Mouse (Mus musculus) liver, embryonic 11.5 days (tissue): Measurements from ENCODE around the gene Gm11559. TPM values are rescaled to one million over a fixed set of nuclear protein-coding genes. Genes with fewer than 3 reads are reported as not detected.
"Not testable (repeated sequence)": the region's sequence is repeated elsewhere in the genome, so short reads cannot be mapped to it uniquely, and the experiment has no call there.

Experiments
- ATAC-seq: fragments of 200-750 bp; cut with Nextera tagmentation; replicated peaks from 2 replicates; pipeline ENCODE4 v1.8.0; 2017; ENCODE audit warnings: moderate number of reproducible peaks, mild to moderate bottlenecking, moderate TSS enrichment, moderate library complexity; ENCODE audit not compliant: low FRiP score
- DNase-seq: peaks from one replicate; pipeline ENCODE4 v3.0.0-alpha.2; 2017; ENCODE audit warnings: low spot score
- H3K27ac ChIP-seq: fragments of 300-500 bp; sonication (generic); 2 replicates; pipeline ENCODE4 v1.5.1; 2014; ENCODE audit warnings: mild to moderate bottlenecking, low read depth, low read length, control low read depth
- H3K27me3 ChIP-seq: fragments of 300-500 bp; sonication (generic); replicated peaks from 2 replicates; pipeline ENCODE4 v1.6.1; 2014; ENCODE audit warnings: low read length, mixed read lengths; ENCODE audit not compliant: control insufficient read depth, insufficient read depth
- H3K36me3 ChIP-seq: fragments of 300-500 bp; sonication (generic); 2 replicates; pipeline ENCODE4 v1.6.1; 2014; ENCODE audit warnings: mild to moderate bottlenecking, low read length, moderate library complexity, mixed read lengths; ENCODE audit not compliant: control insufficient read depth, insufficient read depth
- H3K4me1 ChIP-seq: fragments of 300-500 bp; sonication (generic); replicated peaks from 2 replicates; pipeline ENCODE4 v1.6.1; 2014; ENCODE audit warnings: low read length, mixed read lengths; ENCODE audit not compliant: control insufficient read depth, insufficient read depth
- H3K4me2 ChIP-seq: fragments of 300-500 bp; sonication (generic); 2 replicates; pipeline ENCODE4 v1.6.1; 2014; ENCODE audit warnings: mild to moderate bottlenecking, control low read depth, moderate library complexity
- H3K4me3 ChIP-seq: fragments of 300-500 bp; sonication (generic); 2 replicates; pipeline ENCODE4 v1.5.1; 2014; ENCODE audit warnings: low read depth, low read length, control low read depth
- H3K9ac ChIP-seq: fragments of 300-500 bp; sonication (generic); 2 replicates; pipeline ENCODE4 v1.6.1; 2014; ENCODE audit warnings: low read depth, low read length, control low read depth
- H3K9me3 ChIP-seq: fragments of 300-500 bp; sonication (generic); 2 replicates; pipeline ENCODE4 v1.6.1; 2016; ENCODE audit warnings: low read length, inconsistent platforms, mixed read lengths; ENCODE audit not compliant: control insufficient read depth
- WGBS: fragments of 180-500 bp; shearing (Covaris S2); extraction: QIAGEN DNeasy Blood & Tissue Kit; methylation state at CpG from one replicate; pipeline ENCODE4 v1.1.7; 2014; 5-methylcytosine and 5-hydroxymethylcytosine counted together
- polyA plus RNA-seq: library from polyadenylated mRNA; unstranded; fragments of >200 nt; fragmentation: Nextera tagmentation; extraction: Ambion mirVana; gene quantifications from 2 replicates; pipeline ENCODE4 v1.2.1, GENCODE M21; 2014

Gene Gm11559
- polyA plus RNA-seq: not detected in 2 replicates

- DNase-seq, H3K9ac ChIP-seq, ATAC-seq, H3K36me3 ChIP-seq, H3K4me1 ChIP-seq, H3K27me3 ChIP-seq, H3K27ac ChIP-seq, H3K4me3 ChIP-seq, H3K9me3 ChIP-seq, H3K4me2 ChIP-seq: not testable (repeated sequence)
- WGBS: 56% methylated on average over 1 of the region's 1 CpGs
Measured at GRCm38 (mm10) chr11:99864176-99864575, at the start of gene Gm11559. TSS of gene Gm11559 (plus strand) at chr11:99864476.

- not testable (repeated sequence) for H3K4me2 ChIP-seq, H3K36me3 ChIP-seq, H3K9ac ChIP-seq, H3K27ac ChIP-seq, DNase-seq, H3K4me3 ChIP-seq, H3K27me3 ChIP-seq, H3K4me1 ChIP-seq, H3K9me3 ChIP-seq, ATAC-seq
- WGBS: 86% methylated on average over 2 of the region's 2 CpGs
Measured at GRCm38 (mm10) chr11:99815566-99815965, 48.7 kb upstream of the Gm11559 start, which contains the start of gene Gm11564. TSS of gene Gm11564 (minus strand) at chr11:99815666.

- no peak for ATAC-seq
- Histone ChIP-seq H3K4me2 (no peak within 1 kb of the TSS), H3K4me3 (no peak within 1 kb of the TSS), H3K27ac (no peak within 1 kb of the TSS), H3K9me3 (no peaks in the 10 kb centered on the region), H3K4me1 (no peaks in the 10 kb centered on the region), H3K27me3 (no peaks in the 10 kb centered on the region), H3K36me3 (no peaks in the 10 kb centered on the region), H3K9ac (no peak within 1 kb of the TSS)
- WGBS: 67% methylated on average over 1 of the region's 1 CpGs
- no peak for DNase-seq
Measured at GRCm38 (mm10) chr11:99837966-99838365, 26.3 kb upstream of the Gm11559 start, which contains the start of gene 2300003K06Rik. TSS of gene 2300003K06Rik (minus strand) at chr11:99838066.

GRCm38 (mm10) chr11:99842185-99842584 is 22.1 kb upstream of the Gm11559 start:
- Histone ChIP-seq H3K27me3 (no peaks in the 10 kb centered on the region), H3K9me3 (no peaks in the 10 kb centered on the region), H3K4me3 (no peak overlapping the region), H3K4me2 (no peak overlapping the region), H3K27ac (no peak overlapping the region), H3K4me1 (no peaks in the 10 kb centered on the region), H3K9ac (no peak overlapping the region), H3K36me3 (no peaks in the 10 kb centered on the region)
- DNase-seq: no peak
- WGBS: 79% methylated on average over 1 of the region's 1 CpGs
- no peak for ATAC-seq

GRCm38 (mm10) chr11:99846746-99847145 is 17.5 kb upstream of the Gm11559 start:
- no peaks in the 10 kb centered on the region for H3K4me1 ChIP-seq
- DNase-seq (no peak), ATAC-seq (no peak)
- no peak overlapping the region for H3K9ac ChIP-seq
- H3K9me3 ChIP-seq: no peaks in the 10 kb centered on the region
- H3K27ac ChIP-seq: no peak overlapping the region
- H3K36me3 ChIP-seq: no peaks in the 10 kb centered on the region
- no peak overlapping the region for H3K4me2 ChIP-seq
- WGBS: 90% methylated on average over 2 of the region's 2 CpGs
- no peak overlapping the region for H3K4me3 ChIP-seq
- H3K27me3 ChIP-seq: no peaks in the 10 kb centered on the region

GRCm38 (mm10) chr11:99851508-99851907 is 12.8 kb upstream of the Gm11559 start, which contains the start of gene Krtap4-16:
TSS of gene Krtap4-16 (minus strand) at chr11:99851608.
- Histone ChIP-seq H3K36me3 (no peaks in the 10 kb centered on the region), H3K4me3 (no peak within 1 kb of the TSS), H3K27me3 (no peaks in the 10 kb centered on the region), H3K9me3 (no peaks in the 10 kb centered on the region), H3K9ac (no peak within 1 kb of the TSS), H3K27ac (no peak within 1 kb of the TSS), H3K4me1 (no peaks in the 10 kb centered on the region), H3K4me2 (no peak within 1 kb of the TSS)
- ATAC-seq (no peak), DNase-seq (no peak)

- no peaks in the 10 kb centered on the region for H3K36me3 ChIP-seq
- no peak overlapping the region for H3K9ac ChIP-seq
- H3K4me3 ChIP-seq: no peak overlapping the region
- H3K27me3 ChIP-seq: no peaks in the 10 kb centered on the region
- ATAC-seq: no peak
- WGBS: 53% methylated on average over 3 of the region's 3 CpGs
- no peaks in the 10 kb centered on the region for H3K9me3 ChIP-seq
- no peak for DNase-seq
- no peak overlapping the region for H3K4me2 ChIP-seq
- no peaks in the 10 kb centered on the region for H3K4me1 ChIP-seq
- H3K27ac ChIP-seq: no peak overlapping the region
Measured at GRCm38 (mm10) chr11:99854121-99854520, 10.2 kb upstream of the Gm11559 start.

GRCm38 (mm10) chr11:99857617-99858016 is 6.7 kb upstream of the Gm11559 start, which contains the start of gene Gm11568:
TSS of gene Gm11568 (plus strand) at chr11:99857917.
- H3K27ac ChIP-seq: no peak within 1 kb of the TSS
- H3K9ac ChIP-seq: no peak within 1 kb of the TSS
- WGBS: 80% methylated on average over 2 of the region's 2 CpGs
- H3K9me3 ChIP-seq: no peaks in the 10 kb centered on the region
- no peak within 1 kb of the TSS for H3K4me3 ChIP-seq
- H3K4me1 ChIP-seq: no peaks in the 10 kb centered on the region
- no peak for ATAC-seq
- H3K27me3 ChIP-seq: no peaks in the 10 kb centered on the region
- no peaks in the 10 kb centered on the region for H3K36me3 ChIP-seq
- no peak for DNase-seq
- H3K4me2 ChIP-seq: no peak within 1 kb of the TSS

GRCm38 (mm10) chr11:99858761-99859160 is 5.5 kb upstream of the Gm11559 start:
- H3K27ac ChIP-seq: no peak overlapping the region
- ATAC-seq (no peak), DNase-seq (no peak)
- no peaks in the 10 kb centered on the region for H3K36me3 ChIP-seq
- no peaks in the 10 kb centered on the region for H3K27me3 ChIP-seq
- no peaks in the 10 kb centered on the region for H3K9me3 ChIP-seq
- H3K4me1 ChIP-seq: no peaks in the 10 kb centered on the region
- H3K9ac ChIP-seq: no peak overlapping the region
- H3K4me2 ChIP-seq: no peak overlapping the region
- WGBS: 79% methylated on average over 2 of the region's 2 CpGs
- H3K4me3 ChIP-seq: no peak overlapping the region
